ENCODE assay signal across 33 mouse cellular contexts in the genomic region with DNA sequence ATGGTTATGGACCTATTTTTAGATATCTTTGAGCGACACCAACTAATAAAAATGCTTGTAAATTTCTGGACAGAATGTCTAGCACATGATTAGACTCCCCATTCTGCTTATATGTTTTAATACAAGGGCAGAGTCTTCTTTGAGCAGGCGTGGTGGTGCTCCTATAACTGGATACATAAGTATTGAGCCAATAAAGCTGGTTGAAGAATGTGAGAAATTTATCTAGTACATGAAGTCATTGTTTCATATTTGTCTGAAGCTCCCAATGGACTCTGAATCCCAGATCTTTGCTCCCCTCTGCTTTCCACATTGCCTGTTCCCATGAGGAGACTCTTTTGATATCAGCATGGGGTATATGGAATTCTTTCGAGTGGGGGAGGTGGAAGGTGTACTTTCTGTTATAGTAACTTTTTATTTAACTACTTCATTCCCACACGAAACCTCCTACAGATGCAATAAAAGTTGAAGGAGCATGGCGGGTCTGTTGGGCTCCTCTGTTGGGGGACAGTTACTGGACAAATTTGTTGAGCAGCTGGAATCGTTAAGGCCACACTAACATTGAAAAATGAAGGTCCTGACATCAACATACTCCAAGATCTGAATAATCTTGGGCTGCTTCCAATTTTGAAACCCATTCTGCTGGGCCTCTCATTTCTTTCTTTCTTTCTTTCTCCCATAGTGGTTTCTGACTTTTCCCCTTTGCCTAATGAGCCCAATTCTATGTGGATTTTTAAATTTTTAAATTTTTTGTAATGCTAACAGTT. TPM values are rescaled to one million over a fixed set of nuclear protein-coding genes. Genes with fewer than 3 reads are reported as not detected.
DNase-seq lines count a peak whose midpoint lies in the region; ATAC-seq and TF ChIP-seq lines count a peak whose summit lies in the region.
"Had no signal": no experiment of that assay in that cellular context is flagged by ENCODE, and none has a peak within 500 bp of the region (broad histone marks: within the 10 kb centered on the region; RNA-seq: fewer than 3 reads in every experiment).

No protein-coding gene starts in this region.

- TF ChIP-seq EP300 in heart, postnatal 0 days (IDR thresholded peaks at IDR 0.05; ENCODE audit: low read depth) = no peak

- H3K9ac ChIP-seq in heart, postnatal 0 days (replicated peaks; ENCODE audit: low read depth, low read length) = no peak overlapping the region
- H3K9ac ChIP-seq: embryonic facial prominence, embryonic 15.5 days; forebrain, embryonic 15.5 days; heart, embryonic 13.5 days; hindbrain, embryonic 15.5 days; kidney, embryonic 15.5 days; liver, embryonic 15.5 days; midbrain, embryonic 15.5 days; neural tube, embryonic 15.5 days had no signal

- 62% methylated on average over 6 of the region's 6 CpGs for WGBS in heart, postnatal 0 days
- WGBS in limb, embryonic 10.5 days = 64% methylated on average over 6 of the region's 6 CpGs

- H3K27me3 ChIP-seq in heart, postnatal 0 days (ENCODE audit: control insufficient read depth, insufficient read depth, low read length) = no peaks in the 10 kb centered on the region
- no peaks in the 10 kb centered on the region for H3K27me3 ChIP-seq in limb, embryonic 10.5 days (ENCODE audit: low read depth, poor library complexity, severe bottlenecking)
- H3K27me3 ChIP-seq: embryonic facial prominence, embryonic 15.5 days; forebrain, embryonic 15.5 days; heart, embryonic 13.5 days; hindbrain, embryonic 15.5 days; kidney, embryonic 15.5 days; liver, embryonic 15.5 days; midbrain, embryonic 15.5 days; neural tube, embryonic 15.5 days; Patski had no signal

- no peak for TF ChIP-seq CTCF in heart, postnatal 0 days (IDR thresholded peaks at IDR 0.05; ENCODE audit: low read depth)

- no peak for DNase-seq in heart, postnatal 0 days (ENCODE audit: low spot score)
- DNase-seq in heart, adult 8-10 months (ENCODE audit: low spot score) = no peak
- DNase-seq in 3T3-L1 (ENCODE audit: low read depth, low spot score) = peak; percentile 50
- no peak for DNase-seq in limb, embryonic 10.5 days (ENCODE audit: low spot score)
- peak; percentile 24 for DNase-seq in lung, postnatal 25 days (ENCODE audit: low spot score)
- DNase-seq in gastrocnemius, adult 8-10 months (ENCODE audit: low spot score in 2 of 2) = no peak
- no peak for DNase-seq in adrenal gland, adult (ENCODE audit: inconsistent age in 2 of 2, low spot score in 1 of 2)
- DNase-seq: adrenal gland, postnatal 14 days; cerebellum, adult 11 months; cerebellum, adult 9-10 months; gastrocnemius, adult 2 months; heart, adult 2 months; heart, postnatal 14 days; kidney, adult 11 months; kidney, postnatal 36 days; left cerebral cortex, postnatal 4 days; retina, postnatal 1 day; right cerebral cortex, postnatal 14 days had no signal

- no peaks in the 10 kb centered on the region for H3K36me3 ChIP-seq in heart, postnatal 0 days (replicated peaks; ENCODE audit: control insufficient read depth, insufficient read depth, low read length)
- H3K36me3 ChIP-seq in limb, embryonic 10.5 days = no peaks in the 10 kb centered on the region
- H3K36me3 ChIP-seq: embryonic facial prominence, embryonic 15.5 days; forebrain, embryonic 15.5 days; heart, embryonic 13.5 days; hindbrain, embryonic 10.5 days; hindbrain, embryonic 15.5 days; kidney, embryonic 15.5 days; liver, embryonic 15.5 days; midbrain, embryonic 10.5 days; midbrain, embryonic 15.5 days; neural tube, embryonic 15.5 days had no signal

- no peak overlapping the region for H3K4me3 ChIP-seq in heart, postnatal 0 days (ENCODE audit: low read depth, low read length)
- no peak overlapping the region for H3K4me3 ChIP-seq in limb, embryonic 10.5 days
- H3K4me3 ChIP-seq: embryonic facial prominence, embryonic 15.5 days; forebrain, embryonic 15.5 days; gastrocnemius, adult 2 months; heart, adult 2 months; heart, embryonic 13.5 days; hindbrain, embryonic 10.5 days; hindbrain, embryonic 15.5 days; kidney, embryonic 15.5 days; layer of hippocampus, adult 2 months; left cerebral cortex, adult 2 months; liver, embryonic 15.5 days; midbrain, embryonic 10.5 days; midbrain, embryonic 15.5 days; neural tube, embryonic 15.5 days had no signal

- H3K27ac ChIP-seq in heart, postnatal 0 days (ENCODE audit: low read depth) = no peak overlapping the region
- H3K27ac ChIP-seq in limb, embryonic 10.5 days = peak overlapping the region; percentile 77; the same call in 1 of the 2 replicates
- H3K27ac ChIP-seq: embryonic facial prominence, embryonic 15.5 days; forebrain, embryonic 15.5 days; gastrocnemius, adult 2 months; heart, adult 2 months; heart, embryonic 13.5 days; hindbrain, embryonic 10.5 days; hindbrain, embryonic 15.5 days; kidney, embryonic 15.5 days; layer of hippocampus, adult 2 months; left cerebral cortex, adult 2 months; liver, embryonic 15.5 days; midbrain, embryonic 10.5 days; midbrain, embryonic 15.5 days; neural tube, embryonic 15.5 days had no signal

- H3K9me3 ChIP-seq in heart, postnatal 0 days (replicated peaks; ENCODE audit: control insufficient read depth, low read length) = no peaks in the 10 kb centered on the region
- H3K9me3 ChIP-seq in limb, embryonic 10.5 days (replicated peaks) = no peaks in the 10 kb centered on the region
- H3K9me3 ChIP-seq: embryonic facial prominence, embryonic 15.5 days; forebrain, embryonic 15.5 days; G1E; heart, embryonic 13.5 days; hindbrain, embryonic 10.5 days; hindbrain, embryonic 15.5 days; kidney, embryonic 15.5 days; liver, embryonic 15.5 days; midbrain, embryonic 10.5 days; midbrain, embryonic 15.5 days; neural tube, embryonic 15.5 days had no signal

- H3K4me2 ChIP-seq in heart, postnatal 0 days (ENCODE audit: low read depth, low read length) = no peak overlapping the region
- H3K4me2 ChIP-seq: embryonic facial prominence, embryonic 15.5 days; forebrain, embryonic 15.5 days; heart, embryonic 13.5 days; hindbrain, embryonic 15.5 days; kidney, embryonic 15.5 days; liver, embryonic 15.5 days; midbrain, embryonic 15.5 days; neural tube, embryonic 15.5 days had no signal

- ATAC-seq in heart, postnatal 0 days (ENCODE audit: insufficient read depth, low read depth) = peak; percentile 27; the same call in 1 of the 2 replicates
- ATAC-seq: forebrain, embryonic 15.5 days; inflammation-experienced regulatory T-cells, adult 6 months; midbrain, embryonic 15.5 days; Patski had no signal

- 0 out of 2 replicates have a peak, but pooled peaks cover 5% of the 10 kb centered on the region for H3K4me1 ChIP-seq in heart, postnatal 0 days (ENCODE audit: control insufficient read depth, insufficient read depth)
- H3K4me1 ChIP-seq in limb, embryonic 10.5 days = peaks cover 64% of the 10 kb centered on the region
- H3K4me1 ChIP-seq: embryonic facial prominence, embryonic 15.5 days; forebrain, embryonic 15.5 days; hindbrain, embryonic 10.5 days; hindbrain, embryonic 15.5 days; kidney, embryonic 15.5 days; liver, embryonic 15.5 days; midbrain, embryonic 15.5 days; neural tube, embryonic 15.5 days had no signal

RNA-seq across cellular contexts. Expression of a gene that starts 26.5 kb away (rescaled TPM):
- total RNA-seq in heart, postnatal 0 days (2014; rRNA removed; ENCODE audit: low replicate concordance) = 5.1 and 7.8 TPM in 2 replicates
- 5.0 and 5.8 TPM in 2 replicates for polyA plus RNA-seq in heart, postnatal 0 days (2015; fragmentation: Nextera tagmentation; extraction: Ambion mirVana)
- total RNA-seq in heart, adult 8-10 months (2022) = 1 to 10 TPM; 2.4 to 4.0 (median 3.4) TPM
- 26.3 and 34.3 TPM in 2 replicates for polyA plus RNA-seq in limb, embryonic 10.5 days (2016; fragmentation: Nextera tagmentation; extraction: Ambion mirVana)
- 1 to 10 TPM; 2.0 to 2.4 (median 2.3) TPM for total RNA-seq in gastrocnemius, adult 8-10 months (2022)

Comparison
In these comparisons a context has a peak if more than half of its experiments do, and no peak if none do; other contexts are left out.
1. DNase-seq: peak in 3T3-L1 (single experiment) and lung, postnatal 25 days (single experiment); none in heart, postnatal 0 days (single experiment), heart, adult 8-10 months (single experiment), limb, embryonic 10.5 days (single experiment), gastrocnemius, adult 8-10 months (0 of 2) and adrenal gland, adult (0 of 2).